Mouse (Mus musculus) left cerebral cortex, adult 8-10 months (tissue): ENCODE data around the gene Nufip2. TPM values are rescaled to one million over a fixed set of nuclear protein-coding genes. Genes with fewer than 3 reads are reported as not detected.
A peak's percentile ranks its signal among the peaks of the same experiment; 100 is the strongest.
"Not testable (repeated sequence)": the region's sequence is repeated elsewhere in the genome, so short reads cannot be mapped to it uniquely, and the experiment has no call there.

Source experiments
- DNase-seq, 2 experiments: peaks; one replicate each; pipeline ENCODE4 v3.0.0; 2022; ENCODE audit warnings: low spot score in 2 of 2
- total RNA-seq, 4 experiments: library from RNA; stranded (reverse); gene quantifications; 2 replicates each; pipeline ENCODE4 v1.2.4; 2022

The Nufip2 gene
- total RNA-seq, 4 experiments from 2014 or later: 63.5 to 69.0 (median 67.1) TPM

DNA sequence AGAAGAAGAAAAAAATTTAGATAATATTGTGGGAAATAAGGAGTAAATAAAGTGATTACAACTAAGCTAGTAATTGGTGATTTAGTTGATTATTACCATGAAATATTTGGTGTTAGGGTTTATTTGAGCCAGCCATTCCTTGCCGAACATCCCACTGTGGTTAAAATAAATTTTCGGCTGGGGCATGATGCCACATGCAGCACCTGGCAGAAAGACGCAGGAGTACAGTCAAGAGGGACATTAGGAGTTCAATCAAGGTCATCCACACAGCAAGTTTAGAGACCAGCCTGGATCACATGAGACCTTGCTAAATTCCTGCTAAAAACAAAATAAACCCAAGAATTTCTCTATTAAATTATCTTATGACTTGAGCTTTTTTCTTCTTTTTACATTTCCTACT is 23.1 kb downstream of the Nufip2 start:
- no peak for DNase-seq

DNA sequence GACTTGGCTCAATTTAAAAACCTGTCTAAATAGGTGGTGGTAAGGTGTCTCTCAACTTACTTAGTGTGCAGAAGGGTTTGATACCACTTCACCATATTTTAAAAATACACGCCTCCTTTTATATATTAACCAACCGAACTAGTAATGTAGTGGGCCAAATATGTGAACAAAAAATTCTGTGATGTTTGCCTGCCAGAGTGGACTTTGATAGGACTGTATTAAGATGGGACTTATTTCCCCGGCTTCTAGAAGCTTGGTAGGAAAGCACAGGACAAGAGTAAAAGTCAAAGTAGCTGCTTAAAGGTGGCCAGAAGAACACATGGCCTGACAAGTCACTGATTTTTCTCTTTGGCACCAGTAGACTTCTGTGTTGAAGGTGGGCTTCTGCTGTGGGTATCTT is 27.8 kb downstream of the Nufip2 start:
- DNase-seq: no peak

DNA sequence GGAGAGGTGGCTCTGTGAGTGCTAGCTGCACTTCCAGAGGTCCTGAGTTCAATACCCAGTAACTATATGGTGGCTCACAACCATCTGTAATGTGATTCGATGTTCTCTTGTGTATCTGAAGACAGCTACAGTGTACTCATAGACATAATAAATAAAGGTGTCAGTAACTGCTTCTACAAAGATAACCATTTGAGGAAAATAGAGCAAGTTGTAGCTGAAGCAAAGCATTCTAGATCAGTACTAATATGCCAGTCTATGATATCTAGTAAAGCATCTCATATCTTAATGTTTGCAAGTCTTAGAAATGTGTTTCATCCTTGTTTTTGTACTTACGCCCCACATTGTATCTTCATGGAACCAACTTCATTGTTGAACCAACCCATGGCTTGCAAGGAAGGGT is 33.1 kb downstream of the Nufip2 start:
- DNase-seq: no peak

DNA sequence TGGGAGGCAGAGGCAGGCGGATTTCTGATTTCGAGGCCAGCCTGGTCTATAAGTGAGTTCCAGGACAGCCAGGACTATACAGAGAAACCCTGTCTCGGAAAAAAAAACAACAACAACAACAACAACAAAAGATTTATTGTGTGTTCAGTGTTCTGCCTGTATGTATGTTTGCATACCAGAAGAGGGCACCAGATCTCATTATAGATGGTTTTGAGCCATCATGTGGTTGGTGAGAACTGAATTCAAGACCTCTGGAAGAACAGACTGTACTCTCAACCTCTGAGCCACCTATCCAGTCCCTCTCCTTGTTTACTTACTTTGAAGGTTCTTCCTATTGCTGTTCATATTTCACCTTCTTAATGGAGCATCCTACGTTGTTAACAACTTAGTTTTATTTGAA is 35.4 kb downstream of the Nufip2 start:
- no peak for DNase-seq

DNA sequence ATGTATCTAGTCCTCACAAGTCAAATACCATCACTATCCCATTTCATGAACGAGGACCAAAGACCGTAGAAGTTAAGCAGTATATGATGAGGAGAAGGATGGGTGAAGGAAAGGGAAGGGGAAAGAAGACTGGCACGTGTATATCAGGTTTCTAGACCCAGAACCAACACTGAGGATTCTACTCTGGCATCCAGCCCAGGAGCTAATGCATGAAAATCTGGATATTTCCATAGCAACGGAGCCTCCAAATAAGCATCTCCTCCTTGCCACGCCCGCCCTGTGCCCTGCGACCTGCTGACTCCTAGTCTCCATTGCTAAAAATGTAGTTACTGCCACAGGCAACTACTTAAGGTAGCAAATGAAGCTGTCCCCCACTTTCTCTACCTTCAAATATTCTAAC is 38.8 kb downstream of the Nufip2 start:
- no peak for DNase-seq

DNA sequence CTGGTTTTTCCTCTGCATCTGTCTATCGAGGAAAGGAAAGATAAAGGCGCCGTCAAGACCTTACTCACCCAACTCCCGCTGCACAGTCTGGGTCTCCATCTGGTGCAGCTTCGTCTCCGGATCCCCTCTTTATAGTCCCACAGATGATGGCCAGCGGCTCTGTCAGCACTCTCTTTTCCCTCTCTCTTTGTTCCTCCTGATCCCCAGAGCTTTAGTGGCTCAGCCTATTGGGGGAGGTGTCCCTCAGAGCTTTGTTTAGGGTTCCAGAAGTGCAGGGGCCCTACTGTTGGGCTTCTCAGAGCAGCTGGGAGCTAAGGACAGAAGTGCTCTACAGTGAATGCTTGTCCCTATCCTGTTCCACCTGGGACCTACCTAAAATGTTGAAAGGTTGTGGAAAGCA is 39.2 kb downstream of the Nufip2 start, which contains the start of gene Cryba1:
Gene Cryba1, minus strand, starts transcription at position 101 of the 400 bp plus-strand sequence.
- DNase-seq: no peak

DNA sequence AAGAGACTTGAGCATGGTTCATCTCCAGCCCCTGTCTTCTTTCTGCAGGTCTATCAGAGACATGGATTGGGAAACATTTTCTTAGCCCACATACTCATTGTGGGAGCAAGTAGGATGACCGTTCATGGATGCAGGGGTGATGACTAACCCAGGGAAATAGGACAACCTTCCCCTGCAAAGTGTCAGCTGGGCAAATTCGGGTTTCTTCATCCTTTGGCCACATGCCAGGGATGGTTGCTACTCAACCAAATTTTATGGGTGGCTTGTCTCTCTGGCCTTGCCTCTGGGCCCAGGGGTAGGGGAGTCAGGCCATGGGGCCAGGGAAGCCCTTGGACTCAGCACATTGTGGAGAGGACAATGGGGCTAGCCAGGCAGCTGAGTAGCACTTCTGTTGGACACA is 42.6 kb downstream of the Nufip2 start:
- no peak for DNase-seq

DNA sequence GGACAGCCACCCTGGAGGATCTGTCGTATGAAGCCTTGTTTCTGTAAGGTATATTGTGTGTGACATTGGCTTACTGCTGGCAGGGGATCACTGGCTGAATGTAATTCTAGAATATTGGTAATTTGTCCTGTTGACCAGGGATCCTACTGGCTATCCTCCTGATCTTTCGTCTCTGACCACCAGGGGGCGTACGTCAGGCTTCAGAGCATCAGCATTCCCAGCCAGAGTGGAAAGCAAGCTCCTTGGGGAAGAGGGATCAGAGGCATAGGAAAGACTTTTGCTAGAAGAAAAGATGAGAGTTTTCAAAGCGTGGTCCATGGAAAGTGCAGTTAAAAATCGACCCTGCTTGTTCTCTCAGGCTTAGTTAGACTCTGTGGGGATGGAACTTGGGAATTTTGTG is 51.3 kb downstream of the Nufip2 start:
- peak; percentile 60 to 62 for DNase-seq

DNA sequence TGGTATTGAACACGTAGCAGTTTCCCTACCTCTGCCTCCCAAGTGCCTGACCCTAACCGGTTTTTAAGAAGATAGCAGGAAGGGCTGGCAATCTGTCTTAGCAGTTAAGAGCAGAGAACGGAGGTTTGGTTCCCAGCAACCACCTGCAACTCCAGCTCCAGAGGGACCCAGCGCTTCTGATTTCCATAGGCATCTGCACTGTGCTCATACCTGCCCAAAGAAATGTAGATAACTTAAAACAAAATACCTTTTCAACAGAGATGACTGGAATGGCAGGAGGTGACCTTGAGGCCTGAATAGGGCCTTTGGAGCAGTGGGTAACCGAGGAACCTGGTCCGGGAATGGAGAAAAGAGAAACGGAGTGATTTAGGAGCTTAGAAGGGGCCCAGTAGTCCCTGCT is 52.6 kb downstream of the Nufip2 start:
- DNase-seq: no peak

DNA sequence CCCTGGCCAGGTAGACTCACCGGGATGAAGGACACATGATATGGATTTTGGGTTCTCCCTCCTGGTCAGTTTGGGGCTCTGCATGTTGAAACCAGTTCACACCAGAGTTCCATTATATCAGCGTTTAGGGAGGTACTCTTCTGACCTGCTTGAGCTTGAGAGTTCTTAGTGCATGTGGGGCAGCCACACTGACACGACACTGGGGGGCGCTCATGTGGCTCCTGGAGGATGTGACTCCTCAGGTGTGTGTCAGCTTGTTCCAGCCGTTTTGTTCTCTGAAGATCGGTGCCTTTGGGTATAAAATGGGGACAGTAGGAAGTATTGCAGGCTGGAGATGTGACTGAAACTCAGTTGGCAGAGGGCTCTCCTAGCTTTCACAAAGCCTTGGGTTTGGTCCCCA is 58.0 kb downstream of the Nufip2 start:
- DNase-seq: no peak

DNA sequence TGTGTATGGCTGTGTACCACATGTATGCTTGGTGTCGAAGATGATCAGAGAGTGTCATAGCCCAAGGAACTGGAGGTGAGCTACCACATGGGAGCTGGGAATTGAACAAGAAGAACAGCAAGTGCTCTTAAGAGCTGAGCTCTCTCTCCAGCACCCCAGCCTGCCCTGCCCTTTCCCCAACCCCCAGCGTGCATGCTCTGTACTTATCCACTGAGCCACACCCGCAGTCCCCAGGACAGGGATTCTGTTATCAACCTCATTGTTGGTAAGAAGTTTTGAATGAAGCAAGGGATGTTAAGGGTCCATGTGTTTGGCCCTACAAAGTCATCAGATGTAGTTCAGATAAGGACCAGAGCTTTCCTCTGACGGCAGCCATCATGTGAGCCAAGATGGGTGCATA is 60.7 kb downstream of the Nufip2 start:
- no peak for DNase-seq

DNA sequence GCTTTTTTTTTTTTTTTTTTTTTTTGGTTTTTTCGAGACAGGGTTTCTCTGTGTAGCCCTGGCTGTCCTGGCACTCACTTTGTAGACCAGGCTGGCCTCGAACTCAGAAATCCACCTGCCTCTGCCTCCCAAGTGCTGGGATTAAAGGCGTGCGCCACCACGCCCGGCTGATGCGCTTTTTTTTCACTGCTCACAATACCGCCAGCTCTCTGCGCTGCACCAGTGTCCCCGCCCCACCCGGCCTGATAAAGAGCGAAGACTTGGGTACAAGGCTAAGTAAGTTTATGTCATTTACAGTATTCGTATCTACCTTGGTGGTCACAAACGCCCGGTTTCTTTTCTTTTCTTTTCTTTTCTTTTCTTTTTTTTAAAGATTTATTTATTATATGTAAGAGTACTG is 61.1 kb downstream of the Nufip2 start:
- not testable (repeated sequence) for DNase-seq

DNA sequence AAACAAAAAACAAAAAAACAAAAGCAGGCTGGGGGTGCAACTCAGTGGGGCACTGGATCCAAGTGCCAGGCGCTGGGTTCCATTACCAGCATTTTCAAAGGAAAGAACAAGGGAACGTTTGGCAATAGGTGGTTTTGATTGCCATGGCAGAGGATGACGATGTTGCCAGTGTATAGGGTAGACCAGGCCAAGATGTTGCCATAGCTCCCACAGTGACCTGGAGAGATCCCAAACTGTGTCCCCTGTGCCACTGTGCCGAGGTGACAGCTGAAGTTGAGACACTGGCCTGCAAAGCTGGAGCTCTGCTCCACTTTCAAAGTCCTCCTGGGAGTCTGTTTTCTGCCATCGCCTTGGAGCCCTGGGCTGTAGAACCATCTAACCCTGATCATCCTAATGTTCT is 63.0 kb downstream of the Nufip2 start:
- DNase-seq: no peak

DNA sequence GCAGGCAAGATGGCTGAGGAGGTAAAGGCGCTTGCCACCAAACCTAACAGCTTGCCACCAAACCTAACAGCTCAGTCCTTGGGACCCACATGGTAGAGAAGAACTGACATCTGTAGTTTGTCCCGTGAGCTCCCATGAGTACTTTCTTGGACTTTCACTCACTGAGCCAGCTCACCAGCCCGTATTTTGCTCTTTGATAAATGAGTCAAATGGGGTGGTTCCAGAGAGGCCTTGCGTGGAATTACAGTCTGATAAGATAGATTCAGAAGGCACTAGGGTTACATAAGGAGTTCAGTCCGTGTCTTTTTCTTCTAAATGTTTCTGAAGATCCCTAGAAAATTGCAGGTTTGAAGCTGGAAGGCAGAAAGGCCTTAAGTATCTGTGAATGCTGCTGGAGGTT is 66.6 kb downstream of the Nufip2 start:
- no peak for DNase-seq

DNA sequence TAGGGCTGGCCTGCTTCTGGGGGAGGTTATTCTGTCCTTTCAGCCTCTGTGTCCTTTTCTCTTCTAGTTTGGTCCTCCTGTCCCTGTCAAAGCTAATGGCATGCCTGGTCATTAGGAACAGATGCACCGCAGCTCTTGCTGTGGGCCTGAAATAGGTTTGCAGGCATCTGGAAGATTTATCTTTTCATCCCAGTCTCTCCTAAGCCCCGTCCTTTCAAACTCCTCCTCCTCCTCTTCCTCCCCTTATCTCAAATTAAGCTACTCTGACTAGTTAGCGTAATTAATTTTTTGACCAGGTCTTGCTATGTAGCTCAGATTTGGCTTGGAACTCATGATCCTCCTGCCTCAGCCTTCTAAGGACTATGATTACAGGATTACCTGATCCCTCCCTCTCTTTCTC is 67.5 kb downstream of the Nufip2 start:
- DNase-seq: no peak

DNA sequence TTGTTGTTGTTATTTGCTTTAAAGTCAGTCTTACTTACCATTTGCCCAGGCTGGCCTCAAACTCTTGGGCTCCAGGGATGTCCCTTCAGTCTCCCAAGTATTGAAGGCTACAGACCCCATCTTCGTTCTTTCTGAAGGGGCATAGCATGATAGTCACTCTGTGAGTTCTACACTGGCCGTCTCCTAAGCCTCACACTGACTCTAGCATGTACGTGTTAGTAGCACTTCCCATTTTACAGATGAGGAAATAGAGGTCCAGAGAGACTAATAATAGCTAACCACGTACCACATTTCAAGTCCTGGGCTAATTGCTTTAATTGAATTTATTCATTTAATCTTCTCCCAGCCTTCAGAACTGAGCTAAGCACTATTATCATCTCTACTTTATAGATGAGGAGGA is 74.1 kb downstream of the Nufip2 start:
- DNase-seq: no peak

DNA sequence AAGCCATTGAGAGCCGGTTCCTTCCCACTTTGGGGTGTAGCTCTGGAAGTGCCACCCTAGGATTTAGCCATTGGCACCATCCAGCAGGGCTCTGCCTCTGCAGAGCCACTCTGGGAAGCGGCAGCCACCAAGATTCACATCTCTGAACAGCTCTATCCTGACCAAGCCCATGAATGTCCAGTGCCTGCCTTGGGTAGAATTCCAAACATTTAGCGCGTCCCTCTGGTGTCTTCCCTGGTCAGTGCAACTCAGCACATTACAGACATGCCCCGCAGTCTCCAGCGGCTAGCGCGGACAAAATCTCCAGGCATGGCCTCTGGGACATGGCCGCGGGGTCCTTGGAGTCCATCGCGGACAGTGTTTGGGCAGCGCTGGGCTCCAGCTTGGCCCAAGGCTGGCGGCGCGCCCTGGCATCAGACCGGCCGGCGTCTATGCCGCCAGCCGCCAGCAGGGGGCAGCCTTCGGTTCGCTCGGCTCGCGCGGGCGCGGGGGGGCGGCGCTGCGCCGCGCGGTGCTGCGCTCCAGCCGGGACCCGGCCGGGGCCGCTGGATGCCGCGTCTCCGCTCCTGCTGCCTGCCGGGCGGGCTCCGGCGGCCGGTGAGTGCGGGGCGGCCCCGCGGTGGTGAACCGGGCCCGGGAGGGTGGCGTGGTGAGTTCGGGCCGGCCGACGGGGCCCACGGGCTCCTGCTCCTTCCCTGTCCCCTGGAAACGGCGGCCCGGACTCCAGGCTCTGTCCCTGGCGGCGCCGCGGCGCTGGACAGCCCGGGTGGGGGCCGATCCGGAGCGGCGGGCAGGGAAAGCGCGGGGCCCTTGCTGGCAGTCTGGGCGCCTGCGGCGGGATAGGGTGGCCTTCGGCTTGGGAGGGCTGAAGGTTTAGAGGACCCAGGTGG is 77.1 kb downstream of the Nufip2 start, which contains the start of gene Myo18a:
Gene Myo18a, plus strand, starts transcription at position 464 of the 890 bp plus-strand sequence.
- DNase-seq: peak; percentile 59 to 64

DNA sequence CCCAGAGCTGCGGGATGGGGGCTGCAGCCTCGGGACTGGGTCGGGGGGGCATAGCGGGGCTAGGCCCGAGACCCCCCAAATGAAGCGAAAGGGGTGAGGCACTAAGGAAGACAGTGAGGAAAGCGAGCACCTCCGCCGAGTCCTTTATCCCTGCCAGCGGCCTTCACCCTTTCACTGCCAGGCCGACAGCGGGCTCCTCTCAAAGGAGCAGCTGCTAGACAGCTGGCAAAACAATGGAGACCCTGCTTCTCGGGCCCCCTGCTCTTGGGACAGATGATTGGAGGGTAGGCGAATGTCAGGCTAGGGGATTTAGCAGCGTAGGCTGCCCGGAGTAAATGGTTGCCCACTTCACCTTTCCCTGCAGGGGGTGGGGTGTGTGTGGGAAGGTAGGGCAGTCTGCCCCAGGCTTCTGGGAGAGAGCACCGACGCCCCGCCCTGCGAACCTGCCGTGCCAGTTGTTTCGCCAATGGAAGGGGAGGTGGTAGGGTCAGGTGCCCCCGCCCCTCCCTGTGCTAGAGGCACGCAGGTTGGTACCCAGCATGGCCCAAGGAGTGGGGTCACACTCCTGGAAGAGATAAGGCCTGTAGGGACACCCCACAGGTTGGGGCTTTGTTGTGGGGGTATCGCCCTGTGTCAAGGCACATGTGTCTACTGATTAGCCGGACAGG is 77.9 kb downstream of the Nufip2 start:
- peak; percentile 39 to 59 for DNase-seq

DNA sequence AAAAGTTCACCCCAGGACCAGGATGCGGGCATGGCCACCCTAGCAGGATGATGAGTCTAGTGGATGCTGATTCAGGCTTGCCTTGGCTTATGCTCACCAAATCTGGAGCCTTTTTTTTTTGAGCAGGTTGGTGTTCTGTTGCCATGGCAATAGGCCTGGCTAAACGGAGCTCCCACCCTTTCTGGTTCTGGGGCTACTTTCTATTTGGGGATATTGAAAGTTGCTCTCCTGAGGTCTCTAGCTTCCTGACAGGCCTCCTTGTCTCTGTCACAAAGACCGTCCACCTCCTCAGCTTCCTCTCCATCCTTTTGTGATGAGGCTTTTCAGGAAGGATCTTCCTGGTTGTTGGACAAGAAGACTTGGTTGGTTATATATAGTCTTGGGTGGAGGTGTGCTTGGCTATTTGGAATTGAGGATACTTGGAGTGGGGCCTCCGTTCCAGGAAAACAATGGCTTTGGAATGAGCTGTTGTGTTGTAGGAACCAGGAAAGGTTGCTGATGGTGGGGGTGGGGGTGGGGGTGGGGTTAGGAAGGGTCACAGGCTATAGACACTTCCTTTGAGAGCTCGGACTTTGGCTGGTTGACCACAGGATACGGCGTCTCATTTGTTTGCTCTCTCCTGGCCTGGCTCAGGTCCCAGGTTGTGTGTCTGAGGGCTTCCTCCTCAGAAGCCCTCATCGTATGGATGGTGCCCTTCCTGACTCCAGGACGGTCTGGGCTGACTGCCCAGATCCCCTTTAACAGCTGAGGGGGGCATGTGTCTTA is 78.9 kb downstream of the Nufip2 start:
- peak; percentile 25 to 59 for DNase-seq

DNA sequence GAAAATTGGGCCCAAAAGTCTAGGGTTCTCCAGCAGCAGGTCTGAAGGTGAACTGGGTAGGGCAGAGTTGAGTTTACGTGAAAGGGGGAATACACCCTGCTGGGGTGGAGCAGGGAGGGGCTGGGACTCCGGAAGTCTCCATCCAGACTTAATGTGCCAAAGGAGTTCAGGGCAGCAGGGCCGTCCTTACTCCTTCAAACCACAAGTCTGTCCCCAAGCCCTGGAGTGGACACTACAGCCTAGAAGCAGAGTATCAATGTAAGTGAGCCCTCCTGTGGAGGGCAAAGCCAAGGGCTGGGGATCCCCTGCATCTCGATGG is 79.5 kb downstream of the Nufip2 start:
- DNase-seq: no peak

DNA sequence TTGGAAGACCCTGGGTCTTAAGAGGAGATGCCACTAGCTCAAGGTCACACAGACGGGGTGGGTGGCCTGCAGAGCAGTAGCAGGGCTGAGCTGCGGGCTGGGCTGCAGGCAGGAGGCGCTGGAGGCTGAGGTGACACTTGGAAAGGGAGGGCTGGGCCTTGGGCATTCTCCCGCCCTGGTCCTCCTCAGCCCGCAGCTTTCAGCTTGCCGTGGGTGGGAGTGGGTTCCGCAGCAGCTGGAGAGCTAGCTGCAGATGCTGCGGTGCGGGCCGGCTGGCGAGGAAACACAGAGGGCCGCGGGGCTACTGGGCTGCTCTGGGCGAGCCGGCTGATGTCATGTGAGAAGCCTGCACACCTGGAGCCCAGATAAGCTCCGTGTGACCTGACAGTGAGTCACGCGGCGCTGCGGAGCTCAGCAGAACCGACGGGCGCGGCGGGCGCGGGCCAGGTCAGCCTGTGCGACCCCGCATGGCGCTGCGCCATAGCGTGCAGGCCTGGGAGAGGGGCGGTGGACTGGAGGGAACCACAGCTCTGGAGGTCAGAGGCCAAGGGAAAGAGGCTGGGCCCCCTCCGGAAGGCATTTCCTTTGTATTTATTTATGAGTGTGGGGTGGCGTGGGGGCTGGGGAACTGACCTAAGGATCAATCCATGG is 80.5 kb downstream of the Nufip2 start:
- DNase-seq: peak; percentile 44 to 66

DNA sequence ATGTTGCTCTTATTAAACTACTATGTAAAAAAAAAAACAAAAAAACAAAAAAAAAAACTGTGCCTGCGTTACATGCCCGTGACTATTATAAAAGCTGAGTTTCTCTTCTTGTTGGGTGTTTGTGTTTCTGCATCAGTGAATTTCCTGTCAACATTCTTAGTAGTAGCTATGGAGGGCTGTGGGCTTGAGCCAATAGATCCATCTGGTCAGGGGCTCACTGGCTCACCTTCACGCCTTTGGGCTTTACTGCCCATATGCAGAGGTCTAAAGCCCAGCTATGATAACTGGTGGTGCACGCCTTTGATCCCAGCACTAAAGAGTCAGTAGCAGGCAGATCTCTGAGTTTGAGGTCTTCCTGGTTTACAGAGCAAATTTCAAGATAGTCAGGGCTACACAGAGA is 83.5 kb downstream of the Nufip2 start:
- no peak for DNase-seq
